Mouse (Mus musculus) megakaryocyte, embryonic 14.5 days (primary cell): ENCODE data around the gene Kmt2b.

ENCODE experiments used
- FLI1 ChIP-seq: IDR thresholded peaks from 2 replicates; pipeline ENCODE4 v1.6.1; 2012; ENCODE audit warnings: low read length, inconsistent platforms, mixed read lengths
- GATA1 ChIP-seq: IDR thresholded peaks from 3 replicates; pipeline ENCODE4 v1.6.1; 2012; ENCODE audit warnings: mixed read lengths, low read length, inconsistent platforms, borderline replicate concordance

- TF ChIP-seq GATA1 (no peak), FLI1 (no peak)
These were observed 54.4 kb downstream of the Kmt2b start for GRCm38 (mm10) chr7:30533941-30534632.
